Mouse (Mus musculus): ENCODE data around the gene Rusc2. TPM values are rescaled to one million over a fixed set of nuclear protein-coding genes. Genes with fewer than 3 reads are reported as not detected.

Rusc2 gene
- total and polyA plus RNA-seq, 3 experiments = 8.7 to 17.1 (median 14.5) TPM

DNA sequence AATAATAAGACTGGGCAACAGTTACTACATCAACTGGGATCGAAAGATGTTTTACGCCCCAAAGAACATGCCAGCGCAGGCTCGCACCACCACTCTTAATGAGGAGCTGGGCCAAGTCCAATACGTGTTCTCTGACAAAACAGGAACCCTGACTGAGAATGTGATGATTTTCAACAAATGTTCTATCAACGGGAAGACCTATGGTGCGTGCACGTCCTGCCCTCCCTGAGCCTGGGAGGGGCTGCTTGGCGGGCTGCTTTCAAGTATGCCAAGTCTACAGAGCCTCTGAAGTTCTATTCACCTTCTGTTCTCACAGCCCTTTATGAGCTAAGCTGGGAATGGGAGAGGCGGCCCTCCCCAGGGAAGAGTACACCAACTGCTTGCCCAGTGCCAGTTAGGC, 39.3 kb upstream of the Rusc2 start:
- no peaks in the 10 kb centered on the region for H3K36me3 ChIP-seq (replicated peaks)
- H3K27me3 ChIP-seq (ENCODE audit: insufficient read depth, low read length) = peaks cover 7% of the 10 kb centered on the region; the same call in 1 of the 2 replicates
- TF ChIP-seq POLR2AphosphoS5 (IDR thresholded peaks at IDR 0.05; ENCODE audit: insufficient replicate concordance, low read depth, low read length) (no peak), CTCF (IDR thresholded peaks at IDR 0.05; ENCODE audit: low read depth, low read length) (no peak), GATA1 (IDR thresholded peaks at IDR 0.05; ENCODE audit: borderline replicate concordance, low read length) (no peak), TAL1 (conservative IDR thresholded peaks at IDR 0.05; ENCODE audit: low read depth, low read length) (no peak), GATA2 (IDR thresholded peaks at IDR 0.05; ENCODE audit: borderline replicate concordance, low read depth, low read length) (no peak)
- H3K4me1 ChIP-seq (ENCODE audit: insufficient read depth, low read depth, low read length) = no peaks in the 10 kb centered on the region; the same call in 1 of the 2 replicates
- no peaks in the 10 kb centered on the region for H3K9me3 ChIP-seq (replicated peaks)
- no peak overlapping the region for H3K4me3 ChIP-seq (ENCODE audit: low read depth, low read length)
- DNase-seq (ENCODE audit: low spot score) = no peak
- no peak for ATAC-seq (ENCODE audit: extremely low read depth, insufficient number of reproducible peaks, low FRiP score, poor library complexity, severe bottlenecking)

DNA sequence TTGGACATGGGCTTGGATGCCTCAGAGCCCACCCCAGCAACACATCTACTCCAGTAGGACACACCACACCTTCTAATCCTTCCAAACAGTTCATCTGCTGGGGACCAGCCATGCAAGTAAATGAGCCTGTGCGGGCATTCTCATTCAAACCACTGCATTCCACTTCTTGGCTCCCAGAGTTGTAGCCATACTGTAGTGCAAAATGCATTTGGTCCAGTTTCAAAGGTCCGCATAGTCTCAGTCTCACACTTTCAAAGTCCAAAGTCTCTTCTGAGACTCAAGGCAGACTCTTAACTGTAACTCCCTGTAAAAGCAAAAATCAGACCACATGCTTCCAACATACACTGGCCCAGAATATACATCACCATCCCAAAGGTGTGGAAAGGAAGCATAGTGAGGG, 36.8 kb upstream of the Rusc2 start:
- DNase-seq (ENCODE audit: low spot score) (no peak), ATAC-seq (ENCODE audit: extremely low read depth, insufficient number of reproducible peaks, low FRiP score, poor library complexity, severe bottlenecking) (no peak)
- Histone ChIP-seq H3K4me1 (ENCODE audit: insufficient read depth, low read depth, low read length) (no peaks in the 10 kb centered on the region; the same call in 1 of the 2 replicates), H3K9me3 (replicated peaks) (no peaks in the 10 kb centered on the region), H3K36me3 (replicated peaks) (no peaks in the 10 kb centered on the region), H3K27me3 (ENCODE audit: insufficient read depth, low read length) (peaks cover 4% of the 10 kb centered on the region; the same call in 1 of the 2 replicates), H3K4me3 (ENCODE audit: low read depth, low read length) (no peak overlapping the region)
- TF ChIP-seq TAL1 (conservative IDR thresholded peaks at IDR 0.05; ENCODE audit: low read depth, low read length) = no peak
- TF ChIP-seq GATA1 (IDR thresholded peaks at IDR 0.05; ENCODE audit: borderline replicate concordance, low read length) = no peak
- TF ChIP-seq POLR2AphosphoS5 (IDR thresholded peaks at IDR 0.05; ENCODE audit: insufficient replicate concordance, low read depth, low read length) = no peak
- TF ChIP-seq GATA2 (IDR thresholded peaks at IDR 0.05; ENCODE audit: borderline replicate concordance, low read depth, low read length) = no peak
- no peak for TF ChIP-seq CTCF (IDR thresholded peaks at IDR 0.05; ENCODE audit: low read depth, low read length)

DNA sequence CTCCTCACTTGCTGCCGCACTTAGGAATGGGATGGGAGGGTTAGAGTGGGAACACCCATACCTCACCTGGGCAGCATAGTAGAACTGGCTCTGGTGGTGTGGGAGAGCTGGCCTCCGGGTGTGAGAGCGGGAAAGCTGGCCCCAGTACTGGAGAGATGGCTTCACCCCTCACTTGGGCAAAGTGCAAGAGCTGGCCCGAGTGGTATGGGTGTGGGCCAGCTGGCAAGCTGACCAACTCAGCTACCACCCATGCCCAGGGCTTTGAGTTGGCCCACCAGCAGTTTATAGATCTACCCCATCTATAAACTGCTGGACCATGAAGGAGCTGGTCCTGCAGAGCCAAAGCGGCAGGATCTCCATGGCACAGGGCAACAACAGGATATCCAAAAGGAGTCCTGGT, 32.6 kb upstream of the Rusc2 start:
- Histone ChIP-seq H3K9me3 (replicated peaks) (0 out of 2 replicates have a peak, but pooled peaks cover 3% of the 10 kb centered on the region), H3K4me3 (ENCODE audit: low read depth, low read length) (no peak overlapping the region), H3K27me3 (ENCODE audit: insufficient read depth, low read length) (peaks cover 10% of the 10 kb centered on the region; the same call in 1 of the 2 replicates), H3K4me1 (ENCODE audit: insufficient read depth, low read depth, low read length) (no peaks in the 10 kb centered on the region), H3K36me3 (replicated peaks) (no peaks in the 10 kb centered on the region)
- ATAC-seq (ENCODE audit: extremely low read depth, insufficient number of reproducible peaks, low FRiP score, poor library complexity, severe bottlenecking) (no peak), DNase-seq (ENCODE audit: low spot score) (no peak)
- TF ChIP-seq CTCF (IDR thresholded peaks at IDR 0.05; ENCODE audit: low read depth, low read length) = no peak
- no peak for TF ChIP-seq POLR2AphosphoS5 (IDR thresholded peaks at IDR 0.05; ENCODE audit: insufficient replicate concordance, low read depth, low read length)
- no peak for TF ChIP-seq TAL1 (conservative IDR thresholded peaks at IDR 0.05; ENCODE audit: low read depth, low read length)
- TF ChIP-seq GATA1 (IDR thresholded peaks at IDR 0.05; ENCODE audit: borderline replicate concordance, low read length) = no peak
- no peak for TF ChIP-seq GATA2 (IDR thresholded peaks at IDR 0.05; ENCODE audit: borderline replicate concordance, low read depth, low read length)

DNA sequence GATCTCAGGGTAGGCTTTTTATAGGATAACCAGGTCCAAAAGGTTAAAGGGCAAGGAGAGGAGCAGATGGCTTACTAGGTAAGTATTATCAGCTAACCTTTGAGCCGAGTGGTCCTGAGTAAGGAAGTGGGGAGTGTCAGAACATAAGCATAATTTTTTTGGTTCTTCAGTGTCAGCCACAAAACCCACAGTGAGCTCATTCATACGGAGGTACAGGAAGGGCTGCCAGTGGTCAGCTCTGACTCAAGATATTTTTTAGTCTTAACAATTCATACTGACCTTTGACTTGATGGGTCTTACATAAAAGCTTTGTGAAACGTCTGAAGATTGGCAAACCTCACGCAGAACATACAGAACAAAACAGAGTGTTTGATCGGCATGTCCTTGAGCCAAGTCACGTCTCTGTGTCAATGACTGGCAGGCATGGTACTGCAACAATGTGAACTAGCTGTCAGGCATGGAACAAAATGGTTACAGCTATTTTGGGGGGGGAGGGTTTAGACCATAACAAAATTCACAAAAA, 31.7 kb upstream of the Rusc2 start:
- no peaks in the 10 kb centered on the region for H3K36me3 ChIP-seq (replicated peaks)
- no peak overlapping the region for H3K4me3 ChIP-seq (ENCODE audit: low read depth, low read length)
- TF ChIP-seq GATA1 (IDR thresholded peaks at IDR 0.05; ENCODE audit: borderline replicate concordance, low read length) = no peak
- no peak for TF ChIP-seq POLR2AphosphoS5 (IDR thresholded peaks at IDR 0.05; ENCODE audit: insufficient replicate concordance, low read depth, low read length)
- TF ChIP-seq TAL1 (conservative IDR thresholded peaks at IDR 0.05; ENCODE audit: low read depth, low read length) = no peak
- no peak for TF ChIP-seq CTCF (IDR thresholded peaks at IDR 0.05; ENCODE audit: low read depth, low read length)
- no peak for TF ChIP-seq GATA2 (IDR thresholded peaks at IDR 0.05; ENCODE audit: borderline replicate concordance, low read depth, low read length)
- ATAC-seq (ENCODE audit: extremely low read depth, insufficient number of reproducible peaks, low FRiP score, poor library complexity, severe bottlenecking) = no peak
- 0 out of 2 replicates have a peak, but pooled peaks cover 3% of the 10 kb centered on the region for H3K9me3 ChIP-seq (replicated peaks)
- H3K4me1 ChIP-seq (ENCODE audit: insufficient read depth, low read depth, low read length) = no peaks in the 10 kb centered on the region
- H3K27me3 ChIP-seq (ENCODE audit: insufficient read depth, low read length) = peaks cover 7% of the 10 kb centered on the region
- DNase-seq (ENCODE audit: low spot score) = no peak

DNA sequence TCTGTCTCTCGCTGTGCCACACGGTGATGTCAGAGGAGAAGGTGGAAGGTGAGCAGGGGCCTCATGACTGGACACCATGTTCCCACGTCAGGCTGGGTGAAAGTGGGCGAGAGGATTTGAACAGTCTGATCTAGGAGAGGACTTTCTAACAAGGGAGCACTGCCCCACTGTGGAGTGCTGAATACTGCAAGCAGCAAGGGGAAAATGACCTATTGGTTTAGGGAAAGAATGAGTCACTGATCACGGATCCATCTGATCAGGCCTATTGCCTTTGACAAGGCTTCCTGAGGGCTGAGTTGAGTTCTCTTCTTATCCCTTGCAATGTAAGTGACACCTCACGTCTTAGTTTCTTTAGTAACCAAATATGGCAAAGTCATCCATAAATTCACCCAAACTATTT, 28.1 kb upstream of the Rusc2 start:
- Histone ChIP-seq H3K4me3 (ENCODE audit: low read depth, low read length) (no peak overlapping the region), H3K9me3 (replicated peaks) (0 out of 2 replicates have a peak, but pooled peaks cover 3% of the 10 kb centered on the region), H3K36me3 (replicated peaks) (no peaks in the 10 kb centered on the region), H3K4me1 (ENCODE audit: insufficient read depth, low read depth, low read length) (no peaks in the 10 kb centered on the region), H3K27me3 (ENCODE audit: insufficient read depth, low read length) (peaks cover 12% of the 10 kb centered on the region)
- TF ChIP-seq TAL1 (conservative IDR thresholded peaks at IDR 0.05; ENCODE audit: low read depth, low read length) (no peak), CTCF (IDR thresholded peaks at IDR 0.05; ENCODE audit: low read depth, low read length) (no peak), GATA1 (IDR thresholded peaks at IDR 0.05; ENCODE audit: borderline replicate concordance, low read length) (no peak), GATA2 (IDR thresholded peaks at IDR 0.05; ENCODE audit: borderline replicate concordance, low read depth, low read length) (no peak), POLR2AphosphoS5 (IDR thresholded peaks at IDR 0.05; ENCODE audit: insufficient replicate concordance, low read depth, low read length) (no peak)
- no peak for DNase-seq (ENCODE audit: low spot score)
- no peak for ATAC-seq (ENCODE audit: extremely low read depth, insufficient number of reproducible peaks, low FRiP score, poor library complexity, severe bottlenecking)

DNA sequence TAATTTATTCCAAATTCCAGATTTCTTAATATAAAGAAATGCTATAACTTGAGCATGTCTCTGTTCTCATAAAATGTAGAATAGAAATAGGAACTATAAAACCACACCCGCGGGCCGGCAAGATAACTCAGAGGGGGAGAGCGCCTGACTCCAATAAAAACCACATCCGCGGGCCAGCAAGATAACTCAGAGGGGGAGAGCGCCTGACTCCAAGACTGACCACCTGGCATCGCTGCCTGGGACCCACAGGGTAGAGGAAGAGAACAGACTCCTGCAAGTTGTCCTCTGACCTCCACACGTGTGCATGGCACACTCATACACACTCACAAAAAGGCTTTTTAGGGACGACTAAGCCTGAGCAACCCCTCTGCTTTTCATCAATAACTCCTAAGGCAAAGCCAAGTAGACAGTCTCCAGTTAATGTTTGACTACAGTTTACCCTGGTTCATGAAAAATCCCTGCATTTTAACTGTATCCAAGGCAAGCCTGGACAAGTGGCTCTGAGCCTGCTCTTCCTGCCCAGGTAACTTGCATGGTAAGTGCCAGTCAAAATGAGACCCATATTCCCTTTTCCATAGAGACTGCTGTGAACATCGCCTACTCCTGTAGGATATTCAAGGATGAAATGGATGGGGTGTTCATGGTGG, 16.7 kb upstream of the Rusc2 start:
- no peak for DNase-seq (ENCODE audit: low spot score)

More for the DNA sequence above, 16.7 kb upstream of the Rusc2 start:
- no peaks in the 10 kb centered on the region for H3K36me3 ChIP-seq (replicated peaks)
- ATAC-seq (ENCODE audit: extremely low read depth, insufficient number of reproducible peaks, low FRiP score, poor library complexity, severe bottlenecking) = no peak
- H3K9me3 ChIP-seq (replicated peaks) = no peaks in the 10 kb centered on the region
- H3K4me1 ChIP-seq (ENCODE audit: insufficient read depth, low read depth, low read length) = no peaks in the 10 kb centered on the region
- no peak overlapping the region for H3K4me3 ChIP-seq (ENCODE audit: low read depth, low read length)
- peaks cover 53% of the 10 kb centered on the region for H3K27me3 ChIP-seq (ENCODE audit: insufficient read depth, low read length)
- TF ChIP-seq CTCF (IDR thresholded peaks at IDR 0.05; ENCODE audit: low read depth, low read length) (no peak), TAL1 (conservative IDR thresholded peaks at IDR 0.05; ENCODE audit: low read depth, low read length) (no peak), GATA2 (IDR thresholded peaks at IDR 0.05; ENCODE audit: borderline replicate concordance, low read depth, low read length) (no peak), POLR2AphosphoS5 (IDR thresholded peaks at IDR 0.05; ENCODE audit: insufficient replicate concordance, low read depth, low read length) (no peak), GATA1 (IDR thresholded peaks at IDR 0.05; ENCODE audit: borderline replicate concordance, low read length) (no peak)

Measured in G1E (cell line).